Mouse (Mus musculus): ENCODE measurements at regions not wholly inside any gene's neighbourhood (a gene's known extent, or its start where the extent isn't known, plus 50 kb on each side); places are given as distances from the start of the nearest gene placed in this dataset.

DNA sequence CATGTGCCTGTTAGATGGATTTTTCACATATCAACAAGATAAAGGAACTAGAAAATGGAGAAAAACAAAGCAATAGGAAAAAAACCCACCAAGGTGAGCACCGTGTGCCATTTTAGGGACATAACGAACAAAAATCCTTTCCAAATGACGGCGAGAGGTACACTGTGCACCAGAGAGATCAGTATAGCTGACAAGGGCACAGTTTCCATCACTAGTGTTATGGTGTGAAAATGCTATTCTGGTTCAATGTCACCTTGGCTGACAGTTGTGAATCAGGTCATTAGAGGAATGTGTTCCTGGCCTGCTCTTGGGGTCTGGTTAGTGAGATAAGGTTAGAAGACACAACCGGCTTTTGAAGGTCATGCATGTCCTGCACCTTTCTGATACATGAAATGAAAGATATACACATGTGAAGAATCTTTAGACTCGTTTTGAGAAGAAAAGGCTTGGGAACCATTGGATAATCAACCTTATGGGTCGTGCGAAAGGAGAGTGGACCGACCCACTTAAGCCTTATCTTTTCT, 76.5 kb upstream of the P2ry1 start:
- DNase-seq, result no peak

DNA sequence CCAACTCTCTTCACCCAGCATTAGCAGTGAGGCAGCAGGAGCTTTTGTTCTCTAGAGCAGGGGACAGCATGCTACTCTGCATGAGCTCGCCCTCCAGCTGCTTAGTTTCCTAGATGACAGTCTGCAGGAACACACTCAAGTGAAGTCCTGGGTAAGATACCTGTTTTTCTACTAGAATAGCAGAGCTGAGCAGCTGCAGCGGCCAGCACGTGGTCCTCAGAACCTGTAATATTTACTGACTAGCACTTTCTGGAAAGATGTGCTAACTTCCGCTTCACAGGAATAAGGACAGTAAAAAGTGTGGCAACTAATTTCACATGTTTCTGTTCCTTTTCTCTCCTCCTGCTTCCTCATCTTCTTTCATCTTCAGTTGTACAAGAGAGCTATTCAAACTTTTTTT, 73.7 kb upstream of the P2ry1 start:
- DNase-seq, result no peak

DNA sequence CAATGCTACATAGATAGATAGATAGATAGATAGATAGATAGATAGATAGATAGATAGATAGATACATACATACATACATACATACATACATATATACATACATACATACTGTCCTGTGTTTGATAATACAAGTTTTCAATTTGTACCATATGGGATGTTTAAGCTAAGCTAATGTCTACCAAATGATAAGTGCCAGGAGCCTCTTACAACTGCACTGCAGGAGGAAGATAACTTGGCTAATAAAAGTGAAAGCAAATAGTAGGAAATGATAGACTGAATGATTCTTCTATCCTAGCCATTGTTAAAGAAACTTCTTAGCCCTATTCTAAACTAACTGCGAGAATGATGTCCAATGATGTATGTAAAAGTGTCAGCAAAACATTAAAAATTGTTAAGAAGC, 68.1 kb upstream of the P2ry1 start:
- DNase-seq, result no peak

DNA sequence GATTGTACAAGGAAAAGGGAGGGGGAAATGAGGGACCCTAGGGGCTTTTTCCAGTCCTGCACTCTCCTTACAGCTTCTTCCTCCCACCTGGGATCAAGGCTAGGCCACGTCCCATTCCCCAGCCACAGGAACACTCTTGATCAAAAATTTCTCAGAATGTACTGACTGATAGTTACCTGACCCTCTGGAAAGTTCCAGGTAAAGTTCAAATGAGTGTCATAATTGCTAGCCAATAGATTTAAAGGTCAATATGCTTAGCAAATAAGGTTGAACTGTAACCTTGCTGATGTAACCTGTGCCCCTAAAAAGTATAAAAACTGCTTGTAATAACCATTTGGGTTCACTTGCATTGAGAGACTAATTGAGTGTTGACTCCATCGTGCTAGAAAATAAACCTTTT, 61.1 kb upstream of the P2ry1 start:
- DNase-seq, result no peak

DNA sequence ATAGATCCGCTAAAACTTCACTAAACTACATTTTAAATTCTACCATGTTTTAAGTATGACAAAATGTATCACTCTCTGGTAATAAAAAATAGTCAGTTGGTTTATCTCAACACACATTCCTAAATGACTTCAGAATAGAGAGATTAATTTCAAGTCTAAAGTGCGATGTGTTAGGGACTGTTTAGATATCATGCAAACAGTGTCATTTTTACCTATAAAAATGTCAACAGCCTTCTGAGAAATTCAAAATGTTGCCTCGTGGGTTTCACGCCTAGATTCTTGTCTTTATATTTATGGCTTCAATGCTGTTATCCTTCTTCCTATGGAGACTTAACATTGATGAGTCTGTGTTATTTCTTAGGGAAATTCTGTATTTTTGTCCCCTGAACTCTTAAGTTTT, 53.7 kb upstream of the P2ry1 start:
- no peak for DNase-seq

All from gastrocnemius, postnatal 10 days (tissue).